Mouse (Mus musculus) kidney, postnatal 14 days (tissue): ENCODE measurements around the gene Galntl6.

Source experiments
- DNase-seq: peaks from one replicate; pipeline ENCODE4 v3.0.0; 2022; ENCODE audit warnings: mixed read lengths

The Galntl6 gene

DNA sequence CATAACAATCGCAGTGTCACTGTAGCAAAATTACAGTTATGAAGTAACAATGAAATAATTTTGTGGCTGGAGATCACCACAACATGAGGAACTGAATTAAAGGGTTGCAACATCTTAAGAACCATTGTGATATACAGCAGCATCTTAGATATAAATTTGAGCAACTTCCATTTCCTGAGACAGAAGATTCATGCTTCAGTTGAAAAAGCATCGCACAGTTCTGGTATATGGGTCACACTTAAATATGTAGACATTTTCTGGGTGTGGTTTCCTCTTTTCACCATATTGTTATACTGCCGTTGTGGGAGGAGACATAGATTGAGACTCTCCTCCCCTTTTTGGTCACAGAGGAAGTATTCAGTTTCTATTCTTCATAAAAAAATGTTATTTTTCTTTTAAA, 667.6 kb downstream of the Galntl6 start:
- DNase-seq: no peak

DNA sequence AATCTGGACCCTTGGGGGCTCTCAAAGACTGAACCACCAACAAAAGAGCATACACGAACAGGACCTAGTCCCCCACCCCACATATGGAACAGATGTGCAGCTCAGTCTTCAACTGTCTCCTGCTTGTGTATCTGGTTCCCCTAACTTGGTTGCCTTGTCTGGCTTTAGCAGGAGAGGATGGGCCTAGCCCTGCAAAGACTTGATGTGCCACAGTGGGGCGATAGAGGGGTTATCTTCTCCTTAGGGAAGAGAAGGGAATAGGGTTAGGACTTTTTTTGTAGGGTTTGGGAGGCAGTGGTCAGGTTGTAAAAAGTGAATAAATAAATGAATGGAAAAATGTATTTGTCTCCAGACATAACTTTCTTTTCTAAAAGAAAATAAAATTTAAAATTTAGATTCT, 678.2 kb downstream of the Galntl6 start:
- DNase-seq: no peak

DNA sequence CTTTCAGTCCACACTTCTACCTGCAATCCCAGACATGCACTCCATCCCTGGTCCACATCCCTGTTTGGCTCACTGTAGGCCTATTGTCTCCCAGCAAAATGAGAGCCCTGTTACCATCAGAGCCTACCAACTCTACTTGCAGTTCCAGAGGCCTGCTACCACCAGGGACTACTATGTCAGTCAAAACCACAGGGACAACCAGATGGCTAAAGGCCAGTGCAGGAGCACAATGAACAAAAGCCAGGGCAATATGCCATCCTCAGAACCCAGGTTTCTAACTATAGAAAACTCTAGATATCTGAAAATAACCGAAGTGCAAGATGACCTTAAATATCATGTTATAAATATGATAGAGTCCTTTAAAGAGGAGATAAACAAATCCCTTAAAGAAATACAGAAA, 683.7 kb downstream of the Galntl6 start:
- DNase-seq: no peak

DNA sequence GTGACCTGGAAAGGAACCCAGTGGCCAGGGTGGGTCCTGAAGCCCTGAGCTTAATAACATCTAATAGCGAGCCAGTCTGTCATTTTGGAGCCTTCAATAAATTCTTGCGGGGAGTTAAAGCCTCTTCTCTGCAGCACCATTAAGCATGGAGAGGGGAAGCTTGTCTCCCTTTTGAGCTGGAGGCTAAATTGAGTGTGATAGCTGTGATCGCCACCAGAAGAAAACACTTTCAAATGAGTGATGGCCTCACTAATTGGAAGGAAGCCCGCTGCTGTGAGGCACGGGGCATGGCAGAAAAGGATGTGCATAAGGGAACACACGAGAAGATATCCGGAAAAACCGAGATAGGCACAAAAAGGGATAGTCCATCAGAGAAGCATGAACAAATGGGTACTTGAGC, 694.6 kb downstream of the Galntl6 start:
- DNase-seq: no peak

DNA sequence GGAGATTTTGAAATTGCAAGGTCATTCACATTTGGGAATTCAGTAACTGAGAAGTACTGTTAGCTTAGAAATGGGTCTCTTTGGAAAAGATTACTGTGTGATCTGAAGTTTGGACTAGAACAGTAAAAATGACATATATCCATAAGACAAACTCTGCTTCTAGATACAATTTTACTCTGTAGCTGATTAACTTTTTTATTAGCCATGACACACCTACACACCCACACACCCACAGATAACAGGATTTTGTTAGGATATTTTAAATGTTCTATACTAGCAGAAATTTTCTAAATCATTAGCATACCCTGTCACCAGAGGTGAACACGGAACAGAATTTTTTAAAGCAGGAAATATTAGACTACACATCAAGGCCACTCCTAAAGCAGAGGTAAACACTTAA, 722.7 kb downstream of the Galntl6 start:
- DNase-seq: no peak

DNA sequence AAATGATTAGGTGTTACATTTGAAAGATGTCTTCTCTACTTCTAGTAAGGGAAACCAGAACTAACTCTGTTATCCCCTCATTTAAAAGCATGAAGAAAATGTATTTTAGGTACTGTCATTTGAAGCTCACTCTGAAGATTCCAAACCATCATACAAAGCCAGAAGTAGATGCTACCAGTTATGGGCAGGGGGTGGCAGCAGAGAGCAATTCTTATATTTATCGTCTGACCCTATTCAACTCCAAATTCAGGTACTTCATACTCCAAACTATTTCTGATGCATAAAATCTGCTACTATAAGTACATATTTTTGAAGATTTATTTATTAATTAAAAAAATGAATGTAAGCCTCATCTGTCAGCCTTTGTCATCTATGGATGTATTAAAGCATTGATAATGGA, 765.5 kb downstream of the Galntl6 start:
- DNase-seq: peak; percentile 25

DNA sequence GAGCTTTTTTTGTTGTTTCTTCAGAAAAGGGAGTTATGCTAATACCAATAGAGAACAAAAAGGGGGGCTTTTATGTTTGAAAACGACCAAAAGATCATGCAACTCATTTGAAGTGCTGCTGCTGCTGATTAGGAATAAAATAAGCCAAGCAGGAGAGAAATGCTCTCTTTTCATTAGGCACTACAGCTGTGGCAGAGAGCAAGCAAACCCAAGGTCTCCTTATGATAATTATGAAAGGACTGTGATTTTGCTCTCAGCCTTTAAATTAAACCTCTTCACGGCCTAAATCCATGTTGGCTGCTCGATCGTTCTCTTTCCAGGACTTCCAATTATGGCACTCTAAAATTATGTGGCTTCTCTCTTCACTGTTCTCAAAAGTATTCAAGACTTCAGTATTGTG, 825.7 kb downstream of the Galntl6 start:
- DNase-seq: no peak

DNA sequence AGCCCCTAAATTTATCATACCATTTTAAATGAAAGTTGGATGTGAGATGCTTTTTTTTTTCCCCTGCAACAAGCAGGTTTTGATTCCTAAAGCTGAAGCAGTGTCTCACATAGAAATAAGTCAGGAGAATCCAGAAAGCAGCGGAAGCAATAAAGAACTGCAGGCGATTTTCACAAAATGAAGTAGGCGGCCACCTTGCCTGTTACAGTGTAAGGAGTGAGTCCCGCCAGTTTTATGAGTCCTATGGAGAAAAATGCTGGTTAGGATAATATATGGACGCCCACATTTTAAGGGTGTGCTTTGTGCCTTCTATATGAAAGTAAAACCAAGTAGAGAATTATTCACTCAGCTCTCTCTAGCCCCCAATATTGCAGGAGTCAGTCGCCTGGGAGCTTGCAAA, 827.5 kb downstream of the Galntl6 start:
- no peak for DNase-seq

DNA sequence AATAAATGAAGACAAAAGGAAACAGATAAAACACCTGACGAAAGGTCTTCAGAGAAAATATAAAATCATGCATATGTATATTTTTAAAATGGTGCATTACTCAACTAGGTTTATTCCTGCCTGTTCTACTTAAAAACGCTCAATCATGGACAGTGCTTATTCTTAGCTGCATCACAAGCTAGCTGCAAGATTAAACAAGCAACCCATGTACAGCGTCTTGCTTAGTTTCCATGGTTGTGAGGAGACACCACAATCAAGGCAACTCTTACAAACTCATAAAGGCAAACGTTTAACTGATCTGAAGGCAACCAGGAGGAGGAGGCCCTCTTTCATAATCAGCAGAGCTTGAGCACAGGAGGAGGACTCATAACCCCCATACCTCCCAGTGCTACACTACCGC, 830.7 kb downstream of the Galntl6 start:
- DNase-seq: no peak

DNA sequence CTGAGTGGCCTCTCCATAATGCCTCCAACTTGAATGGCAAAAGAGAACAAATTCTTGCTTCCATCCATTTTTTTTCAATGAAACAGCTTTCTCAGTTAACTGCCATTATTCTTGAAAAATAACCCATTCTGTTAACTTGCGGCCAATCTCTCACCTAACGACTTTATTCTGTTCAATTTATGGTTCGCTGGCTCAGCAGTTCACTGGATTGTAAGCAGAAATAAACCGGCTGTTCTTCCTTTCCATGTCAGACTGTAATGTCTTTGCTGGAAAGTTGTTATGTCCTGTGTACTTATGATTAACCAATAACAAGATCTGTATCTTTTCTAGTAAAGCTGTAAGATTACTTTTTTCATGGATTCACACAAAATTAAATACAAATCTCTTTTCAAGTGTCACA, 837.8 kb downstream of the Galntl6 start:
- DNase-seq: no peak

DNA sequence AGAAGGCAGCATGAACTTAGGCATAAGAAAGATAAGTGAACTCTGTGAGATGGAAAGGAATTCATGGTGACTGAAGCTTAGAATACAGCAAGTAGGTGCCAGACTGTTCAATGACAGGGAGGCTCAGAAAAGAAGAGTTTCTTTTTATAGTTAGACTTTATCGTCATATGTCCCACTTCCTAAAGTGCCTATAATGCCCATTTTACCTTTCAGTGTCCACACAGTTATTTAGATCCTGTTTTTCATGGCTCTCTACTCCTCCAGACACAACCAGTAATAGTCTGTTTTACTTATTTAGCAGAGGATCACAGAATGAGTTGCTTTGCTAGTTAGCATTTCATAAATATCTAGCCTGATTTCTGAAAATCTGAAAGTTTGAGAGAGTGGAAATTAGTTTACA, 838.7 kb downstream of the Galntl6 start:
- DNase-seq: no peak

DNA sequence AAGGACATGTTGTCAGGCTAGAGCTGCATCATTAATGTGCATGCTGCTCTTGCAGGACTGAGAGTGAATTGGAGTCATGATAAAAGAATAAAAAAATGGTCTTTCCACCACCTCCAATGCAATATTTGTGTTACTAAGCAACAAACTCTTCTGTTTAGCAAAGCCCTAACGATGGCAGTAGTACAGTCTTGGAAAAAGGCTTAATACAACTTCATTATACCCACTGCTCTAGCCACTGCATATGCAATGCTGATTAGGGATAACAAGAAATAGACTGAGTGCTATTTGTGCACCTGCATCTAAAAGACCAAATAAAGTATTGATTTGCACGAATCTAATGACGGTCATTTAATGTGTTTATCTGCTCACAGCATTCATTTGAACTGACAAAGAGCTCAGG, 880.2 kb downstream of the Galntl6 start:
- DNase-seq: no peak

DNA sequence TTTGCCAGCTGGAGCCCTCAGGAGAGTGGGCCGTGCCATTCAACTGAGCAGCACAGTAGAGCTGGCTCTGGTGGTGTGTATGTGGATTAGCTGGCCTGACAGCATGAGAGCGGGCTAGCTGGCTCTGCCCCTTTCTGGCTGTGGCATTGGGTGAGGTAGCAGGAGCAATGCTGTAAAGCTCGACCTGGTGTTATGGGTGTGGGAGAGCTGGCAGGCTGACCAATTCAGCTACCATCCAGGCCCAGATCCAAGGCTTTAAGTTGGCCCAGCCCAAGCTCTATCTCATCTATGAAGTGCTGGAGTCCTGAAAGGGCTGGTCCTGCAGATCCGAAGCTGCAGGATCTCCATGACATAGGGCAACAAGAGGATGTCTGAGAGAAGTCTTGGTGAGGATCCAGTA, 886.9 kb downstream of the Galntl6 start:
- DNase-seq: no peak

DNA sequence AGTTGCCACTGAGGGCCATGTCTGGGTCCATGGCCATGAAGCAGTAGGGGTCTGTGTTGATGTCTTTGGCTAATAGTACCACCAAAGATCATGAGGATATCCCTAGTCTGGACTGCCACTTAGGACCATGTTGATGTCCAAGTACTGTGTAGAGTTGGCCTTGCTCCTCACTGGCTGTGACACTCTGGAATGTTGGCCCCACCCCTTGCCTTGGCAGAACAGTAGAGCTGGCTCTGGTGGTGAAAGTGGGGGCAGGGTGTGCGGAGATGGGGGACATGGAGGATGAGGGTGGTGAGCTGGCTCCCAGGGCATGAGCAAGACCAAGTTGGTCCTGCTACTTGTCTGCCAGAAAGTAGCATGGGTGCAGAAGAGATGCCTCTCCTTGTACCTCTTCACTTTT, 887.3 kb downstream of the Galntl6 start:
- DNase-seq: no peak

DNA sequence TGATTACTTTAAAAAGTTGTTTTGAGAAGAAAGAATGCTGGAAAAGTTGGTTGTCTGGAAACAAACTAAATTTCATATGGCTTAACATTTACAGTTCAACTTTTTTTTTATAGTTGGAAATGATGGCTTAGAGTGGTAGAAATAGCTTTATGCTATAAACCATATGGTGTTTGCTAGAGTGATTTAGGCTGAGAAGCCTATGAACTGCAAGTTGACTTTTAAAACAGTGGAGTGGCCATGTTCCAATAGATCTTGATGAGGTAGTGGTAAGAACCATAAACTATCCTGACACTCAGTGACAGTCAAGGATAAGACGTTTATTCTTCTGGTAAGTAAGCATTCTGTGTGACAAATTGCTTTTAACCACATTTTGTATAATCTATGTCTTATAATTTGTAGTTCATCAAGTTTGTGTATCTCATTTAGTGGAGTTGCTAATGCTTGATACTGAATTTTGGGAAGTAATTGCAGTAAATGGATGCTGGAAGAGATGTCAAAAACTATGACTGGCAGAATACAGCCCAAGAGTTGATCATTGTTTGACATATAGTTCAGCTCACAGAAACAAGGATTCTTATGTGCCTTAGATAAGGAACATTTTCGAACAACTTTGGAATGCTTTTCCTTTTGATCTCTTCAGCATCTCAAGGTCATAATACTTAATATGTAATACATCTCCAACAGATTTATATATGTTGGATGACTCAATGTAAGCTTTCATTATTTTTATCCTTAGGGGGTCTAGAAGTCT, 888.8 kb downstream of the Galntl6 start:
- DNase-seq: no peak

DNA sequence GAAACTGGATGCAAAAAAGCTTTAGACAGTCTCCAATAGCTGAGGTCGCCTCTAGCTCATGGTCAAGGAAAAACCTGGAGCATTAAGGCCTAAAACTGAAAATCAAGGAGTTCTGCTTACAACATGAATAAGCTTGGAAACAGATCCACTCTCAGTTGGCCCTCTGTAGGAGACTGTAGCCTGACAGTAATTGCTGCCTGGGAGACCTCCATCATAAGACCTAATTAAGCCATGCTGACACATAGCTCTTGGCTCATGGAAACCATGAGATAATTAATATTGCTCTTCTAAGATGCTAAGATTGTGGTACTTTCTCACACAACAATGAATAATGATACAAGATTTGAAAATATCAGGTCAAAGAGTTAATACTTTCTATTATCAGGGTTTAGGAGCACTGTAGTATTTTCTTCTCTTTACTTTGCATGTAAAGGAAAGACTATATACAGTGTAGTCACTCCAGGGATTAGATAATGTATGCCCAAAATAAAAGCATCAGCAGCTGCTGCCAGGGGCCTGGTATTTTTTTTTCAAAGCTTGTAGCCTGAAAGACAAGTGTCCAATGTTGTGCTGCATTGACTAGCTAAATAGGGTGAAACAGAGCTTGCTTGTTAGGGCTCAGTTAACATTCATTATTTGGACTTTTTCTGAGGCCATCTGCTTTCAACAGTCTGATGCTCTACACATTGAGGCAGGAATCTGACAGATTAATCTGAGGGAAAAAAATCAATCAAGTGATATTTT, 922.8 kb downstream of the Galntl6 start:
- DNase-seq: no peak

DNA sequence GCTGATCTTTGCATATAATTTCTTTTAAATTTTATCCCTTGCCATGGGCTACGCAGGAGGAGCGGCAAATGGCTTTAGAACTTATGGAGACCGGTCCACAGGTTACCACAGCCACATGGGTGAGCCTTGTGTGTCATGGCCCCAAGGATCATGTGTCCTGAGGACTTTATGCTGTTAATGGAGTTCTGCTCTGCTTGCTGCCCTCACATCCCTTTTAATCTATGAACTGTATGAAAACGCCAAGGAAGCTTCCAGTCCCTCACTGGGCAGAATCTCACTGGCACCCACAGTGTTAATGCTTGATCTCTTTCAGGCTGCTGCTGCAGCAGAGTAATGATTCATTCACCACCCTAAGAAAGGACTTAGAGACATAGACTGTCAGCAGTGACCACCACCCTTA, 935.1 kb downstream of the Galntl6 start:
- DNase-seq: no peak

DNA sequence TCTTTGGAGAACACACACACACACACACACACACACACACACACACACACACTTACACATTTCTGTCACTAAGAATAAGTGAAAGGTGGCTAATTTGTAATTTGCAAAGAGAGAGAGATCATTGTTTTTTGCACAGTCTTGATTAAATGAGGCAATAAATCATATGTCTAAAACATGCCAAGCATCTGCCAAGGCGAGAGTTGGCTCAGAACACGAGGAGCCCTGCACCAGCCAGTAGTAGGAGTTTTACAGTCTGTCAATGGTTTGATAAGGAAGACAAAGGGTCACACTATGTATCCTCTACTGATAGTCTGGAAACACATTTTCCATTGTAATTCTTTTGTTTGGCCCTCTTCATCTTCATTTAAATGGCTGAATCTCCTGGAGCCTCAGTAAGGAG, 938.3 kb downstream of the Galntl6 start:
- no peak for DNase-seq

DNA sequence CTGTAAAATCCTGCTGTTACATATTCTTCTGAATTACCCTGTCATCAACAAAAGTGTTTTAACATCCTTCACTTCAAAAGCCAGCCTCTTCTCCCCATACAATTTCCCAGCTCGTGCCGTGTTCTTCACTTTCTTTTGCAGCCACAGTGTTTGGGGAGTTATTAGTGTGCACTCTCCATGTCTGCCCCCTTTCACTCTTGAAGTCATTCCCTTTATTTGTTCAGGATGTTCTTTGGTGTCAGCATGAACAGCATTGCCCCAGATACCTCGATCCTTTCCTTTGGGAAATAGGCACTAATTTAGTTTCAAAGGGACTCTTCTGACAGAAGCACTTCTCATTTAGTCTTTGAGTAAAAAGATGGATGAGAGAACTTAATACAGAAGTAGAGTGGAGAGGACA, 939.6 kb downstream of the Galntl6 start:
- DNase-seq: no peak

DNA sequence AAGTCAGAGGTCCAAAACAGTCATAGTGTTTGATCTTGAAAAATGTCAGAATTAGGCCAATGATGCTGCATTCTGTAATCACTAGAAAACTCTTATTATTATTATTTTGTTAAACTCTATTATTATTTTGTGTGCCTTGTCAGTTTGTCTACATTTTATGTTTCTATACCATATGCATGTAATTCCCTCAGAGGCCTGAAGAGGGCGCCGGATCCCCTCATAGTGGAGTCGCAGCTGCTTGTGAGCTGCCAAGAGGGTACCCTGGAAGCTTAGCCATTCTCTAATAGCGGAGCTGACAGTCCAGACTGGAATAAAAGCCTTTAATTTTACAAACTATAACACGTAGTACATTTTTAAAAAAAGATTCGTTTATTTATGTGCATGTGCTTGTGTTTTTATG, 945.8 kb downstream of the Galntl6 start:
- DNase-seq: no peak

DNA sequence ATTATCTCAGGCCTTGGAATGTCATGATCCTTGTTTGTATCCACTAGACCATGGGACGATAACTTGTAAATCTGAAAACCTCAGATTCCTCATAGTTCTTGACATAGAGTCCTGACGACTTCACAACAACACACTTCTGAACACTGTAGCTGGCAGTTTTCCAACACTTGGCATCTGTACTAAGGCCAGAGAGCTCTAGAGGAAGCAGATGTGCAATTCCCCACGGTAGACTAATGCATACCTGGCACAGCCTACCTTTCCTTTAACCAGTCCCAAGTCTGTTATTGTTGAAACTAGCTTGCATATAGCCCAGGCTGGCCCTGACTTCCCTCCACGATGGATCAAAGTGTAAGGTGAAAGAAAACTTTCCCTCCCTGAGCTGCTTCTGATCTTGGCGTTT, 946.9 kb downstream of the Galntl6 start:
- no peak for DNase-seq

DNA sequence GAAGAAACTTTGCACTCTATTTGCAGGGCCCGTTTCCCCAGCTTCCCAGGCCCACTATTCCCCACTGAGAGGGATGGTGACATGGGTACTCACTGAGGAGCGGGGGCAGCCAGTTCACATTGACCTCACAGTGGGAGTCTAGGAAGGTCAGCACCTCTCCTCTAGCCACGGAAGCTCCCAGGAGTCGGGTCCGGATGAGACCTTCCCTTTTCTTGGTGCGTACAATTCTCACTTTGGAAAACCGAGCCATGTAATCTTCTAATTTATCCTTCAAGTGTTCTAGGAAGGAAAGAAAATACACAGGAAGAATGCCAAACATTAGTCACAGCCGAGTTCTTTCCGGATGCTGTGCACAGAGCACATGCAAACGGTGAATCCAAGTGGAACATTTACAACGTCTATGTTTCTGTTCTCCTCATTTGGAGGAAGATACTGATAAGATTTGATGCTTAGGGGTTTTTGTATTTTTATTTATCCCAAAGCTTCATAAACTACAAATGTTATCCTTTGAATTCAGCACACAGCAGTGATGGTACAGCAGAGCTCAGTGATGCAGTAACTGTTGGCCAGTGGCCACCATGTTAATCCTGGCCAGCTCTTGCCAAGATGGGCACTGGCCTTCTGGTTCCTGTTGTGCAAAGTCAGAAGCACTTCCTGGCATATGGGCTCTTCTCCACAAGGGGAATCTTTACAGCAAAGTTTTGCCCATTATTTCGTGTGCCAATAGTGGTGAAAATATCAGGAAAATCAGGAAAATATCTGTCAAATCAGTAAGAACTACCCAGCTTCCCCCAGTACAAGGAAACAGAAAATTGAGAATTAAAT, 949.9 kb downstream of the Galntl6 start:
- DNase-seq: no peak

DNA sequence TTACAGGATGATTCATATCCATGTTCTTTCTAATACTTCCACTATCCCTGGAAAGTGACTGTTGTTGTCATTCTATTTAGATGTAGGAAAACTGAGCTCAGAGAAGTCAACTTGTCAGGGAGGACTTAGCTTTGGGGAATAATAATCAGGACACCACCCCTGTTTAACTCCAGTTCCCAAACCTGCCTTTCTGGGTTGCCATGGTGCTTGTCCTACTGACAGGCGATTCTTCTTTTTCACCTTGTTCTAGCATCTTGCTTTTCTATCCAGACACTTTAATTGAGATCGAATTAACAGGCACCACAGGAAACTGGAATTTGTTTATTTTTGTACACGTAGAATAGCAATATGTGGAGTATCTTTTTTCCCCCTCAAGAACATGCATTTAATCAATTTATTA, 953.3 kb downstream of the Galntl6 start:
- DNase-seq: no peak
